Mouse (Mus musculus): ENCODE data around the gene Olfr16.

GRCm38 (mm10) chr1:172918450-172918849 lies 31.8 kb upstream of the Olfr16 start:
- TF ChIP-seq CTCF (IDR thresholded peaks at IDR 0.05), result no peak
- no peak for TF ChIP-seq POLR2A (IDR thresholded peaks at IDR 0.05; ENCODE audit: insufficient read depth, low read depth, low read length)

All from heart, adult 2 months (tissue).